Mouse (Mus musculus) limb, embryonic 11.5 days (tissue): ENCODE measurements around the gene C1qb. TPM values are rescaled to one million over a fixed set of nuclear protein-coding genes. Genes with fewer than 3 reads are reported as not detected.

ENCODE experiments used
- ATAC-seq: fragments of 200-750 bp; cut with Nextera tagmentation; 2 replicates; pipeline ENCODE4 v1.8.0; 2017; ENCODE audit warnings: low read depth; ENCODE audit not compliant: insufficient number of reproducible peaks, low FRiP score, low TSS enrichment
- DNase-seq: peaks from one replicate; pipeline ENCODE4 v3.0.0-alpha.2; 2015; ENCODE audit warnings: low spot score
- H3K27ac ChIP-seq: fragments of 300-500 bp; sonication (generic); replicated peaks from 2 replicates; pipeline ENCODE4 v1.5.1; 2014; ENCODE audit warnings: low read depth, mild to moderate bottlenecking, low read length
- H3K27me3 ChIP-seq: fragments of 300-500 bp; sonication (generic); 2 replicates; pipeline ENCODE4 v1.6.1; 2014; ENCODE audit warnings: mild to moderate bottlenecking, low read length, mixed read lengths; ENCODE audit not compliant: control insufficient read depth, insufficient read depth
- H3K36me3 ChIP-seq: fragments of 300-500 bp; sonication (generic); 2 replicates; pipeline ENCODE4 v1.6.1; 2014; ENCODE audit warnings: mild to moderate bottlenecking, low read length, moderate library complexity, mixed read lengths; ENCODE audit not compliant: control insufficient read depth, insufficient read depth
- H3K4me1 ChIP-seq: fragments of 300-500 bp; sonication (generic); 2 replicates; pipeline ENCODE4 v1.6.1; 2014; ENCODE audit warnings: low read length, mixed read lengths; ENCODE audit not compliant: control insufficient read depth, insufficient read depth
- H3K4me2 ChIP-seq: fragments of 300-500 bp; sonication (generic); 2 replicates; pipeline ENCODE4 v1.6.1; 2014; ENCODE audit warnings: low read depth, mild to moderate bottlenecking, moderate library complexity; ENCODE audit not compliant: severe bottlenecking
- H3K4me3 ChIP-seq: fragments of 300-500 bp; sonication (generic); 2 replicates; pipeline ENCODE4 v1.5.1; 2014; ENCODE audit warnings: low read depth, low read length
- H3K9ac ChIP-seq: fragments of 300-500 bp; sonication (generic); 2 replicates; pipeline ENCODE4 v1.6.1; 2014; ENCODE audit warnings: mild to moderate bottlenecking, low read length
- H3K9me3 ChIP-seq: fragments of 300-500 bp; sonication (generic); 2 replicates; pipeline ENCODE4 v1.6.1; 2016; ENCODE audit warnings: low read length; ENCODE audit not compliant: control insufficient read depth
- WGBS: fragments of 180-500 bp; shearing (Covaris S2); extraction: QIAGEN DNeasy Blood & Tissue Kit; methylation state at CpG from one replicate; pipeline ENCODE4 v1.1.7; 2014; 5-methylcytosine and 5-hydroxymethylcytosine counted together
- polyA plus RNA-seq: library from polyadenylated mRNA; unstranded; fragments of >200 nt; fragmentation: Nextera tagmentation; extraction: Ambion mirVana; gene quantifications from 2 replicates; pipeline ENCODE4 v1.2.1, GENCODE M21; 2014

C1qb gene
- polyA plus RNA-seq, 1 experiment from 2014 or later, result 16.4 TPM

DNA sequence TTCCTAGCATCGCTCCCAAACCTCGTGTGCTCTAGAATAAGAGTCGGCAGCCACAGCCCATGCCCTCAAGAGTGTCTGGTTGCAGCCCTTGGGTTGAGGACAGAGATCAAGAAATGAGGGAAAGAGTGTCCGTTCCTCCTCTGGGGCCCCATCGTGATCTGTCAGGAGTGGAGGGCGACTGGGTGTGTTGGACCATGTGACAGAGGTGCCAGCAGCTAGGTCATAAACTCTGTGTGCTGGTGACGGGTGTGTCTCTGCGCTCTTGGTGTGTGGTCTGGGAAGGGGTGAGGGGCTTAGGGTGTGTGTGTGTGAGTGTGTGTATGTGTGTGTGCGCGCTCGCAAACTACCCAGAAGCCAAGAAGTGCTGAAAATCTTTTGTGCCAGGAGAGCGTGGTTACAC is 33.0 kb downstream of the C1qb start:
- Histone ChIP-seq H3K27ac (no peak overlapping the region), H3K4me3 (no peak overlapping the region), H3K27me3 (no peaks in the 10 kb centered on the region), H3K4me1 (0 out of 2 replicates have a peak, but pooled peaks cover 4% of the 10 kb centered on the region), H3K36me3 (no peaks in the 10 kb centered on the region), H3K9ac (no peak overlapping the region), H3K4me2 (no peak overlapping the region), H3K9me3 (no peaks in the 10 kb centered on the region)
- no peak for ATAC-seq
- WGBS, result 63% methylated on average over 12 of the region's 12 CpGs
- DNase-seq, result no peak

GRCm38 (mm10) chr4:136852119-136852518 is 33.9 kb downstream of the C1qb start:
- Histone ChIP-seq H3K9ac (no peak overlapping the region), H3K27me3 (no peaks in the 10 kb centered on the region), H3K4me2 (no peak overlapping the region), H3K27ac (no peak overlapping the region), H3K9me3 (no peaks in the 10 kb centered on the region), H3K4me1 (0 out of 2 replicates have a peak, but pooled peaks cover 4% of the 10 kb centered on the region), H3K36me3 (no peaks in the 10 kb centered on the region), H3K4me3 (no peak overlapping the region)
- DNase-seq, result no peak
- no peak for ATAC-seq
- WGBS, result 65% methylated on average over 5 of the region's 5 CpGs

- no peaks in the 10 kb centered on the region for H3K27me3 ChIP-seq
- 64% methylated on average over 4 of the region's 4 CpGs for WGBS
- H3K4me3 ChIP-seq, result no peak overlapping the region
Measured at GRCm38 (mm10) chr4:136848565-136848964, 37.4 kb downstream of the C1qb start.

DNA sequence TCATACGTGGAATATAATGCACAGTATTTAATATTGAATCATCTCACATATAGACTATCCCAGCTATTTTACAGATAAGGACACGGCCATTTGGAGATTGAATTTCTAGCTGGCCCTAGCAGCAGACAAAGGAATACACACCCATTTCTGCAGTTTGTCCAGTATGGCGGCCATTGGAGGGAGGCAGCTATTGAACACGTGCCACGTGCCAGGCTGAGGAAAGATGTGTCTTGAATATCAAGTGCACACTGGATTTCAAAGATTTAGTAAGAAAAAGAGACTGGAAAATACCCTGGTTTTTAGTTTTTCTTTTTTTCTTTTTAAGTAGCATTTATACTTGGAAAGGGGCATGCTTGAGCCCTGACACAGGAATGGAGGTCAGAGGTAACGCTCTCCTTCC is 38.8 kb downstream of the C1qb start:
- no peak for DNase-seq
- no peaks in the 10 kb centered on the region for H3K4me1 ChIP-seq
- H3K27ac ChIP-seq, result no peak overlapping the region
- H3K4me2 ChIP-seq, result no peak overlapping the region
- no peaks in the 10 kb centered on the region for H3K9me3 ChIP-seq
- no peak overlapping the region for H3K9ac ChIP-seq
- ATAC-seq, result no peak
- WGBS, result 89% methylated on average over 6 of the region's 6 CpGs
- H3K4me3 ChIP-seq, result no peak overlapping the region
- H3K27me3 ChIP-seq, result no peaks in the 10 kb centered on the region
- no peaks in the 10 kb centered on the region for H3K36me3 ChIP-seq

More at GRCm38 (mm10) chr4:136848565-136848964, 37.4 kb downstream of the C1qb start:
- Histone ChIP-seq H3K27ac (no peak overlapping the region), H3K4me2 (no peak overlapping the region), H3K4me1 (0 out of 2 replicates have a peak, but pooled peaks cover 4% of the 10 kb centered on the region), H3K9me3 (no peaks in the 10 kb centered on the region), H3K36me3 (no peaks in the 10 kb centered on the region), H3K9ac (no peak overlapping the region)
- no peak for ATAC-seq
- DNase-seq, result no peak

DNA sequence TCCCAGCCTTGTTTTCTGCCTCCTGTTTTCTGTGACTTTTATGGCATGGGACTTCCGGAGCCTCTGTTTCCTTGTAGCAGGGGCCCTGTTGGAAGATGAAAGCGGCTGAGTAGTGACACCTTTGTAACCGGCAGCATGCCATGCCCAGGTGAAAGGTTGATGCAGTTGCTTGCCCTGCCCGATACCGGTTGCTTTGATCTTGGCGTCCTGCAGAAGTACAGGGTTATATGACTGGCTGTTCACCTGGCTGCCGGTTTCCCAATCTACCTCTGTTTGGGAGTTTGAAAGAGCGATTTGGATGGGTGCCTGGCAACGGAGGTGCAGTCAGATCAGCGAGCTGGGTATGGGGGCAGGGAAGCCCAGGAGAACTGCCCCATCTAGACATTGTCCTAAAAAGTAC is 43.2 kb downstream of the C1qb start:
- Histone ChIP-seq H3K4me2 (no peak overlapping the region), H3K4me3 (no peak overlapping the region), H3K27ac (no peak overlapping the region), H3K9me3 (no peaks in the 10 kb centered on the region), H3K4me1 (no peaks in the 10 kb centered on the region), H3K27me3 (peaks cover 14% of the 10 kb centered on the region), H3K9ac (no peak overlapping the region), H3K36me3 (no peaks in the 10 kb centered on the region)
- ATAC-seq, result no peak
- DNase-seq, result no peak
- 71% methylated on average over 10 of the region's 10 CpGs for WGBS

GRCm38 (mm10) chr4:136842033-136842432 is 44.0 kb downstream of the C1qb start:
- no peak for ATAC-seq

GRCm38 (mm10) chr4:136841056-136841455 is 44.9 kb downstream of the C1qb start:
- Histone ChIP-seq H3K27ac (no peak overlapping the region), H3K9me3 (no peaks in the 10 kb centered on the region), H3K27me3 (peaks cover 17% of the 10 kb centered on the region), H3K9ac (no peak overlapping the region), H3K4me3 (no peak overlapping the region), H3K36me3 (no peaks in the 10 kb centered on the region), H3K4me1 (peaks cover 8% of the 10 kb centered on the region), H3K4me2 (no peak overlapping the region)
- ATAC-seq, result peak; percentile 63; the same call in 1 of the 2 replicates
- WGBS, result 9% methylated on average over 5 of the region's 5 CpGs
- peak; percentile 94 for DNase-seq

More at GRCm38 (mm10) chr4:136842033-136842432, 44.0 kb downstream of the C1qb start:
- Histone ChIP-seq H3K4me3 (no peak overlapping the region), H3K4me2 (no peak overlapping the region), H3K27ac (no peak overlapping the region), H3K4me1 (peaks cover 1% of the 10 kb centered on the region), H3K36me3 (no peaks in the 10 kb centered on the region), H3K27me3 (peaks cover 17% of the 10 kb centered on the region), H3K9me3 (no peaks in the 10 kb centered on the region), H3K9ac (no peak overlapping the region)
- DNase-seq, result no peak
- WGBS, result 84% methylated on average over 4 of the region's 4 CpGs

GRCm38 (mm10) chr4:136838462-136838861 is 47.5 kb downstream of the C1qb start:
- no peak for ATAC-seq
- Histone ChIP-seq H3K9me3 (no peaks in the 10 kb centered on the region), H3K9ac (no peak overlapping the region), H3K27me3 (peaks cover 17% of the 10 kb centered on the region), H3K4me2 (no peak overlapping the region), H3K4me1 (peaks cover 20% of the 10 kb centered on the region), H3K4me3 (no peak overlapping the region), H3K36me3 (no peaks in the 10 kb centered on the region), H3K27ac (no peak overlapping the region)
- 58% methylated on average over 9 of the region's 9 CpGs for WGBS
- no peak for DNase-seq

DNA sequence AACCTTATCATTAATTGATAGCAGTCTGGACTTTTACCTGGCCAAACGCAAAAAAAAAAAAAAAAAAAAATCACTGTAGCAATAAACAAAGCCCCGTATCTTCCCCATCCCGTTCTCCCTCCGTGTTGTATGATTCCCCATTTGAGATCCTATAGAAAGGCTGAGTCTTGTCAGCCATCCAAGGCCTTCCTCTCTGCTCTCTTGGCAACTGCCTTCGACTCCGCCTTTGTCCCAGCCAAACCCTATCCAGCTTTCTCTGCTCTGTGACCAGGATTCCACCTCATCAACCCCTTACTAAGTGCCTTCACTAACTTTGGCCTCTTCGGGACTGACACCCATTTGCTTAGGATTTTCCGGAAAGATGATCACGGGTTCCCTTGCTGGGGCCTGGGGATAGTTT is 48.0 kb downstream of the C1qb start:
- no peak overlapping the region for H3K4me3 ChIP-seq
- H3K4me1 ChIP-seq, result peaks cover 24% of the 10 kb centered on the region
- ATAC-seq (no peak), DNase-seq (no peak)
- H3K9me3 ChIP-seq, result no peaks in the 10 kb centered on the region
- 79% methylated on average over 9 of the region's 9 CpGs for WGBS
- no peak overlapping the region for H3K9ac ChIP-seq
- no peaks in the 10 kb centered on the region for H3K36me3 ChIP-seq
- no peak overlapping the region for H3K27ac ChIP-seq
- H3K4me2 ChIP-seq, result no peak overlapping the region
- H3K27me3 ChIP-seq, result peaks cover 17% of the 10 kb centered on the region
